Mouse (Mus musculus) brown adipose tissue, adult 24 weeks (tissue): ENCODE measurements around the gene Zfp790. TPM values are rescaled to one million over a fixed set of nuclear protein-coding genes. Genes with fewer than 3 reads are reported as not detected.

ENCODE experiments used
- H3K27ac ChIP-seq: fragments of 200-500 bp; replicated peaks from 2 replicates; pipeline ENCODE4 v1.5.1; 2012; ENCODE audit warnings: low read depth, mild to moderate bottlenecking, low read length
- H3K4me1 ChIP-seq: fragments of 200-500 bp; 2 replicates; pipeline ENCODE4 v1.6.1; 2012; ENCODE audit warnings: low read length, mixed read lengths; ENCODE audit not compliant: control insufficient read depth, insufficient read depth, insufficient read length
- H3K4me3 ChIP-seq: fragments of 200-500 bp; 2 replicates; pipeline ENCODE4 v1.5.1; 2012; ENCODE audit warnings: low read depth, mild to moderate bottlenecking, low read length, moderate library complexity; ENCODE audit not compliant: insufficient read depth
- polyA plus RNA-seq: library from polyadenylated mRNA; stranded (reverse); fragments of >200 nt; gene quantifications from 2 replicates; pipeline ENCODE4 v1.2.4, GENCODE M21; 2012; ENCODE audit not compliant: missing spikeins, insufficient read depth, insufficient read length

Gene Zfp790
- 4.9 and 6.6 TPM in 2 replicates for polyA plus RNA-seq

- peaks cover 9% of the 10 kb centered on the region; the same call in 1 of the 2 replicates for H3K4me1 ChIP-seq
- H3K27ac ChIP-seq: peak within 1 kb of the TSS; percentile 91
- peak within 1 kb of the TSS; percentile 86 for H3K4me3 ChIP-seq
Measured at GRCm38 (mm10) chr7:29815910-29816429, at the start of gene Zfp790. Gene Zfp790 (plus strand): TSS chr7:29816114.

DNA sequence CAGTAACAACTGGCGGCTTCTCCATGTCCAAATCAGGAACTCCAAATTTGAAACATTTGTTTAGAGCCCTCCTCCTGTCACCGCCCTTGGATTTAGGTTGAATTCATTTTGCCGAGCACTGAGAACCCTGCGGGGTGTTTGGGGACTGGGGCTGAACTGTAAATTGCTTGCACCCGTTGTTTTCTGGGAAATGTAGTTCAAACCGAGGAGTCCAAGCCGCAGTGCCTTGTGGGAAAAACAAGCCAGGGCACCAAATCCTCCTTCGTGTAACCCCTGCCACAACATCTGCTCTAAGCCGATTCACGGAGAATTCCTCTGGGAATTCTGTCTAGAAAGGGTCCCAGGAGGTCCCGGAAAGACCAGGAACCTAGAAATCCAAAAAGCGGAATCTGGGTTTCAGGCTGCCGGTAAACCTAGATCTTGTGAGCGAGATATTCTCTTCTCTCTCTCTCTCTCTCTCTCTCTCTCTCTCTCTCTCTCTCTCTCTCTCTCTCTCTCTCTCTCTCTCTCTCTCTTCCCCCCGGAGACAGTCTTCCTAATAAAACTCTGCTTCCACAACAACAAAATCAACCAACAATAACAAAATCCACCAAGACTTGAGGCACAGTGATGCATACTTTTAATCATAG, 48.7 kb upstream of the Zfp790 start:
- Histone ChIP-seq H3K4me3 (peak overlapping the region; percentile 72), H3K27ac (peak overlapping the region; percentile 74), H3K4me1 (peaks cover 3% of the 10 kb centered on the region)

DNA sequence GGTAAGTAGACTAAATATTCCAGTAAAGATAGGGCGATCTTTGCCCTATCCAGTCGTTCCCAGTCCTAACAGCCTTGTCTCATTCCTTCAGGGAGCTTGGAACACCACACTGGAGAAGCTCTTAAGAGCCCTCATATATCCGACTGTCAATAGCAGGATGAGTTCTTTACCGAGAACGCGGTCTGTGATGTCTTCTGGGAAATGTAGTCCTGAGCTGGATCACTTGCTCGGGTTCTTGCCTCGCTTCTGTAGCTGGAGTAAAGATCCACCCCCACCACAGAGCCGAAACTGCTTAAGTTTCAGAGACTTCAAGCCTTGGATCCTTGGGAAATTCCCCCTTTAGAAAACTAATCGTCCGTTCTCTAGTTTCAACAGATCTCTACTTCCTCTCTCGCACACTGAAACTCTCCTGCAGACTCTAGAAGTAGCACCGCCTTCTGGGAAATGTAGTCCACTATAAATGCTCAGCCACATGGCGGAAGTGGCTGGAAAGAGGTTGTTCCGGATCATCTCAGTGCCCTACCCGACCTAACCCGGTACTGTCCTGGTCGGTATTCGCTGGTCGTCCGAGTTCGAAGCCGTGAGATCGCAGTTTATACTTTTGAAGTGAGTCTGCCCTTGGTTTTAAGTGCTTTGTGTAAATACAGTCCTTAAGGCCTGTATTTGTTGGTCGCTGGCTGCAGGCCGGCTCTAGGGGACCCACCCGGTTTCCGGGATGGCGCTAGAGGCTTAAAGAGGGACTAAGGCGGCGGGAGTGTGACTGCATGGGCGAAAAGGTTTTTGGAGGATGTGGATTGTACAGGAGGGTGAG, 47.6 kb upstream of the Zfp790 start, which contains the start of gene Zfp84:
Gene Zfp84 (plus strand): TSS at position 463 of the 811 bp plus-strand sequence.
- Histone ChIP-seq H3K4me3 (peak within 1 kb of the TSS; percentile 95), H3K4me1 (peaks cover 3% of the 10 kb centered on the region), H3K27ac (peak within 1 kb of the TSS; percentile 91)

DNA sequence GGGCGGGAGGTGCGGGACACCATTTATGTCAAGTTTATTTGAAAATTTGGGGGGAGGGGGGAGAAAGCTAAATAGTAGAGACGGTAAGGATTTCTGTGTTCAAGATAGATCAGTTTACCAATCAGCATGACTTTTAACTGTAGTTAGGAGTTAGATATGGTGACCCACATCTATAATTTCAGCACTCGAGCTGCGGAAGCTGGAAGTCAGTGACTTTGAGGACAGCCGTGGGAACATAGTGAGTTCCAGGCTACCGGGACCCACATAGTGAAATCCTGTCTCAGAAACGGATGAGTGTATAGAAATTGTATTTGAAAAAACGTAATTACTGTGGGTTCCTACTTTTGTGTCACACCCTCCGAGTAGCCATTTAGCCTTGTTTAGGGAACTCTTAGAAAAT, 46.9 kb upstream of the Zfp790 start:
- Histone ChIP-seq H3K4me3 (peak overlapping the region; percentile 95), H3K27ac (0 out of 2 replicates have a peak overlapping the region, but pooled peaks have one; percentile 91), H3K4me1 (peaks cover 3% of the 10 kb centered on the region)

GRCm38 (mm10) chr7:29773503-29773902, 42.4 kb upstream of the Zfp790 start:
- Histone ChIP-seq H3K4me1 (peaks cover 3% of the 10 kb centered on the region; the same call in 1 of the 2 replicates), H3K4me3 (no peak overlapping the region), H3K27ac (no peak overlapping the region)

GRCm38 (mm10) chr7:29774371-29774770, 41.5 kb upstream of the Zfp790 start:
- H3K27ac ChIP-seq: no peak overlapping the region
- H3K4me3 ChIP-seq: no peak overlapping the region
- peaks cover 2% of the 10 kb centered on the region; the same call in 1 of the 2 replicates for H3K4me1 ChIP-seq

- Histone ChIP-seq H3K4me3 (no peak overlapping the region), H3K4me1 (no peaks in the 10 kb centered on the region), H3K27ac (no peak overlapping the region)
Measured at GRCm38 (mm10) chr7:29776568-29776967, 39.3 kb upstream of the Zfp790 start.

GRCm38 (mm10) chr7:29777372-29777771, 38.5 kb upstream of the Zfp790 start:
- H3K27ac ChIP-seq: no peak overlapping the region
- H3K4me3 ChIP-seq: no peak overlapping the region
- H3K4me1 ChIP-seq: no peaks in the 10 kb centered on the region

- Histone ChIP-seq H3K27ac (no peak within 1 kb of the TSS), H3K4me3 (peak within 1 kb of the TSS; percentile 75), H3K4me1 (no peaks in the 10 kb centered on the region)
Measured at GRCm38 (mm10) chr7:29783871-29784551, 31.9 kb upstream of the Zfp790 start, which contains the start of gene Zfp30. Gene Zfp30 (plus strand): TSS chr7:29783998.

DNA sequence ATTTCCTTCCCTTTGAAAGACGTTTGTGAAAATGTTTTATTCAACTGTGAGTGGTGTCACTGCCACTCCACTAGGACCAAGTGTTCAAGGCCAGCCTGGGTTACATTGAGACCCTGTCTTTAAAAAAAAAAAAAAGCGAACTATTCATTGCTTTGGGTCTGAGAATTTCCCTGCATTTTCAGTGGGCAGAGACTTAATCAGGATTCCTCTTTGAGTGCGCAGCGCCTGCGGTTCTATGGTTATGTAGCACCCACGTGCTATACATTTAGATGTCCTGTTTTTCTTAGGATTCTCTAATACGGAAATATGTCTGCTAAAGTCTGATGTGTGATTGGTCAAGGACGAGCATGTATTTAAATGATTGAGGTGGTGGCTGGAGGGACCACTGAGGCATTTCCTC, 30.9 kb upstream of the Zfp790 start:
- peak overlapping the region; percentile 27 for H3K4me3 ChIP-seq
- H3K4me1 ChIP-seq: no peaks in the 10 kb centered on the region
- H3K27ac ChIP-seq: no peak overlapping the region

GRCm38 (mm10) chr7:29785888-29786287, 30.0 kb upstream of the Zfp790 start:
- H3K4me3 ChIP-seq: peak overlapping the region; percentile 21
- no peak overlapping the region for H3K27ac ChIP-seq
- no peaks in the 10 kb centered on the region for H3K4me1 ChIP-seq

DNA sequence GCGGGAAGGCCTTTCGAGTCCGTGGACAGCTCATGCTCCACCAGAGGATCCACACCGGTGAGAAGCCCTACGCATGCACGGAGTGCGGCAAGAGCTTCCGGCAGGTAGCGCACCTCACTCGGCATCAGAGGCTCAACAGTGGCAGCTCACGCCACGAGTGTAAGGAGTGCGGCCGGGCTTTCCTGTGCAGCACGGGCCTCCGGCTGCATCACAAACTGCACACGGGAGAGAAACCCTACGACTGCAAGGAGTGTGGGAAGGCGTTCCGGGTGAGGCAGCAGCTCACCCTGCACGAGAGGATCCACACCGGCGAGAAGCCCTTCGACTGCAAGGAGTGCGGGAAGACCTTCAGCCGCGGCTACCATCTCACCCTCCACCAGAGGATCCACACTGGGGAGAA, 23.0 kb upstream of the Zfp790 start:
- Histone ChIP-seq H3K4me1 (no peaks in the 10 kb centered on the region), H3K4me3 (no peak overlapping the region), H3K27ac (no peak overlapping the region)

- Histone ChIP-seq H3K4me1 (no peaks in the 10 kb centered on the region), H3K27ac (no peak overlapping the region), H3K4me3 (no peak overlapping the region)
Measured at GRCm38 (mm10) chr7:29807046-29807445, 8.9 kb upstream of the Zfp790 start.

DNA sequence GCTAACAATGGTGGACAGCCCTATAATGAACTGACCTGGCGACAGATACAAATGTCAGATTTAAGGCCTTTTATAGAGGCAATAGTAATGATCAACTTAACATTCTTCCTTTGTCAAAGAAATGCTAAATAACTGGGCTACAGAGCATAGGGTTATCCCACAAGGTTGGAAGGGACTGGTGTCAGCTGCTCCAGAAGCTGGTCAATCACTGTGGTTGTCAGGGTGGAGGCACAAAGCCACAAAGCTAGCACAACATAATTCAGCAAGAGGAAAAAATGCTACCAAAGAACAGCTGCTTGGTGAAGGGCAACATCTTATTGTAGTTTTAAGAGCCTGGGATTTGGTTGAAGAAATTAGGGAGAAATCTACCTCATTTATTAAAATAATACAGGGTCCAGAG, 3.7 kb upstream of the Zfp790 start:
- H3K4me3 ChIP-seq: no peak overlapping the region
- no peak overlapping the region for H3K27ac ChIP-seq
- peaks cover 6% of the 10 kb centered on the region; the same call in 1 of the 2 replicates for H3K4me1 ChIP-seq

DNA sequence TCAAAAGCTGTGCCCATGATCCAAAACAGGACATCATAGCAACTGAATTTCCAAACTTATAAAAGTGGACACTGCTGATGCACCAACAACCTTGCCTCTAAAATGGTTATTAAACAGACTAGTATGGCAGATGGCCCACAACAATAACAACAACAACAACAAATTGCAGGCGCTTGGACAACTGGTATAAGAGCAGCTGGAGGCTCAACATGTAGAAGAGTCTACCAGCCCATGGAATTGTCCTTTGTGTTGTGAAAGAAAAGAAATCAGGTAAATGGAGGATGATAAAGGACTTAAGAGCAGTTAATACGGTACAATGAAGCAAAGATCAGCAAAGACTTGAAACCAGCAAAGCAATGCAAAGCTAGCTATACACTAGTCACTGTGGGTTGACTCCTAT, 1.5 kb upstream of the Zfp790 start:
- H3K4me3 ChIP-seq: no peak overlapping the region
- H3K4me1 ChIP-seq: peaks cover 9% of the 10 kb centered on the region; the same call in 1 of the 2 replicates
- H3K27ac ChIP-seq: no peak overlapping the region
